Mouse (Mus musculus): ENCODE data around the gene Cdc14a. TPM values are rescaled to one million over a fixed set of nuclear protein-coding genes. Genes with fewer than 3 reads are reported as not detected.

The Cdc14a gene
- total and polyA plus RNA-seq, 3 experiments: 1.6 to 3.4 (median 2.8) TPM

DNA sequence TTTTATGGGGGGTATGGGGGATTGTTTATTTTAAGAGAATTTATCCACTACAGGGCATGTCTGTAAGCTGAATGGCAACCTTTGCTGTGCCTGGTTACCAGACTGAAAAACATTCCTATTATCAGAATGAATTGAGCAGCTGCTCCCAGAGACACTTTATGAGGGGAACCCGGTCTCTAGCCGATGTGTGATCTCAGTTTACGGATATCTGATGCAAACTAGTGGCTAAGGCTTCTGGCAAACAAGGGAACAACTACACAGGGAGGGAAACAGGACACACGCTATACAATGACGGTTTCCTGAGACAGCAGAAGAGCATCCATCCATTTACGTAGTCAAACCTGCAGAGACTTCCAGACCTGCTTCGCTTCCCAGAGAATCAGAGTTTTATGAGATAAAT is 25.9 kb downstream of the Cdc14a start:
- Histone ChIP-seq H3K79me2 (replicated peaks; ENCODE audit: control insufficient read depth, insufficient read depth, low read length) (no peaks in the 10 kb centered on the region), H3K4me1 (ENCODE audit: control insufficient read depth, insufficient read depth, low read length) (no peaks in the 10 kb centered on the region; the same call in 1 of the 2 replicates), H3K36me3 (ENCODE audit: control insufficient read depth, insufficient read depth, low read length) (no peaks in the 10 kb centered on the region), H3K4me3 (no peak overlapping the region), H3K27ac (no peak overlapping the region), H3K27me3 (ENCODE audit: control insufficient read depth, insufficient read depth, low read length) (no peaks in the 10 kb centered on the region), H3K9ac (ENCODE audit: low read depth, low read length) (no peak overlapping the region)
- no peak for DNase-seq
- WGBS: 79% methylated on average over 7 of the region's 7 CpGs
- intact Hi-C loops (cut with DNase I): no loop called here
- TF ChIP-seq EP300 (IDR thresholded peaks at IDR 0.05; ENCODE audit: insufficient read depth, low read depth, low read length) (no peak), POLR2A (IDR thresholded peaks at IDR 0.05; ENCODE audit: insufficient read depth, low read depth, low read length) (no peak), CTCF (IDR thresholded peaks at IDR 0.05) (no peak)

DNA sequence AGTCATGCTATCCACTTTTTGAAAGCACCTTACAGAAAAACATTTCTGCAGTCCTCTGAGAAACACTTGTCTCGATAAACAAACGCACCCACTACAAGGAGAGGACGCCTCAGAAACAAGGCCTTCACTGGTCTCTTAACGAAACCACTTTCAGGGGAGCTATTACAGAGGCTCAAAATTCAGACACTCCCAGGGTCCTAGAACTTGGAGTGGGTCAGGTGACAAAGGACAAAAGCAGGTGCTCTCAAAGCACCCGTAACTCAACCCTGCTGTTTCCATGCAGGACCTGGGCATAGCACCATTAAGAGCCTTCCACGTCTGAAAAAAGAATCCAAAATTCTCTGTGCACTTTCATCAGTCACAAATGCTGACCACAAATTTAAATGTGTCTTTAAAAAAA is 26.5 kb downstream of the Cdc14a start:
- H3K27ac ChIP-seq: no peak overlapping the region
- DNase-seq: no peak
- no peaks in the 10 kb centered on the region for H3K79me2 ChIP-seq (replicated peaks; ENCODE audit: control insufficient read depth, insufficient read depth, low read length)
- H3K4me3 ChIP-seq: no peak overlapping the region
- TF ChIP-seq EP300 (IDR thresholded peaks at IDR 0.05; ENCODE audit: insufficient read depth, low read depth, low read length): no peak
- no peak for TF ChIP-seq CTCF (IDR thresholded peaks at IDR 0.05)
- TF ChIP-seq POLR2A (IDR thresholded peaks at IDR 0.05; ENCODE audit: insufficient read depth, low read depth, low read length): no peak
- 97% methylated on average over 6 of the region's 6 CpGs for WGBS
- intact Hi-C loops (cut with DNase I): no loop called here
- H3K27me3 ChIP-seq (ENCODE audit: control insufficient read depth, insufficient read depth, low read length): no peaks in the 10 kb centered on the region
- no peak overlapping the region for H3K9ac ChIP-seq (ENCODE audit: low read depth, low read length)
- no peaks in the 10 kb centered on the region for H3K36me3 ChIP-seq (ENCODE audit: control insufficient read depth, insufficient read depth, low read length)
- H3K4me1 ChIP-seq (ENCODE audit: control insufficient read depth, insufficient read depth, low read length): no peaks in the 10 kb centered on the region; the same call in 1 of the 2 replicates

DNA sequence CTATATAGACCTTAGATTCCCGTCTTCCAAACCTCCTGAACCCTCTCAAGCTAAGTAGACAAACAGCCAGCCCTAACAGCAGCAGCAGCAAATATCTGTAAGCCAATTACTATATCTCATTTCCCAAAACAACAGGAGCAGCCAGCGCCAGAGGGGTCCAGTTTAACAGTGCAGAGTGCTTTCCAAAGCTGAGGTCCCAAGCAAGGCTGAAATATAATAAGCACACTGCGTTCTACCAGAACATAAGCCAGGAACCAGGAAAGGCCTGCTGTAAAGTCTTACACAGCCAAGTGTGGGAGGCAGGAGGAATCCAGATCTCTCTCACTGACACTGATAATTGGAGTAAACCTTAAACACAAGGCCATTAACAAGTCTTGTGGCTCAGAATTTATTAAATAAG is 27.3 kb downstream of the Cdc14a start:
- no peak overlapping the region for H3K9ac ChIP-seq (ENCODE audit: low read depth, low read length)
- H3K4me1 ChIP-seq (ENCODE audit: control insufficient read depth, insufficient read depth, low read length): no peaks in the 10 kb centered on the region; the same call in 1 of the 2 replicates
- H3K79me2 ChIP-seq (replicated peaks; ENCODE audit: control insufficient read depth, insufficient read depth, low read length): no peaks in the 10 kb centered on the region
- TF ChIP-seq POLR2A (IDR thresholded peaks at IDR 0.05; ENCODE audit: insufficient read depth, low read depth, low read length): no peak
- no peak for TF ChIP-seq CTCF (IDR thresholded peaks at IDR 0.05)
- TF ChIP-seq EP300 (IDR thresholded peaks at IDR 0.05; ENCODE audit: insufficient read depth, low read depth, low read length): no peak
- DNase-seq: no peak
- intact Hi-C loops (cut with DNase I): no loop called here
- no peaks in the 10 kb centered on the region for H3K27me3 ChIP-seq (ENCODE audit: control insufficient read depth, insufficient read depth, low read length)
- H3K27ac ChIP-seq: no peak overlapping the region
- H3K36me3 ChIP-seq (ENCODE audit: control insufficient read depth, insufficient read depth, low read length): no peaks in the 10 kb centered on the region
- H3K4me3 ChIP-seq: no peak overlapping the region
- WGBS: 75% methylated on average over 3 of the region's 3 CpGs

DNA sequence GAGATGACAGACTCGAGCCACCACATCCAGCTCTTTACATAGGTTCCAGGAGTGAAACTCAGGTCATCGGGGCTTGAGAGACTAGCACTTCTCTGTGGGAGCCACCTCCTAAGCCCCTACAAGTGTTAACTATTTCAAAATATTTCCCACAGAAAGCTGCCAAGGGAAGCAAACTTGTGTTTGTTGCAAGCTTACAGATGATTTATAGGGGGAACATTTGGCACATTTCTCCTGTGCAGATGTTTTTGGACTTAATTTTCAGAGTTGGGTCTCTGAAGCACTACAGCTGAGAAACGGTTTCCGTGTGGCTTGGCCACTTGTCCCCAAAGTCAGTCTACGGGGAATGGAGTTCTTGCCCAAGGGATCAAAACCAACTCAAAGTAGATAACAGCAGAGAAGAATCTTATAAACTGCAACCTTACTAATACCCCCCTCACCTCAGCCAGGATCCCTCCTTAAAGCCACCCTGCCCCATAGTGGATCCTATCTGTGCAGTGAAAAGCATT is 28.9 kb downstream of the Cdc14a start:
- intact Hi-C loops (cut with DNase I): no loop called here
- Histone ChIP-seq H3K79me2 (replicated peaks; ENCODE audit: control insufficient read depth, insufficient read depth, low read length) (no peaks in the 10 kb centered on the region), H3K36me3 (ENCODE audit: control insufficient read depth, insufficient read depth, low read length) (no peaks in the 10 kb centered on the region; the same call in 1 of the 2 replicates), H3K27me3 (ENCODE audit: control insufficient read depth, insufficient read depth, low read length) (no peaks in the 10 kb centered on the region), H3K4me1 (ENCODE audit: control insufficient read depth, insufficient read depth, low read length) (no peaks in the 10 kb centered on the region; the same call in 1 of the 2 replicates), H3K9ac (ENCODE audit: low read depth, low read length) (no peak overlapping the region), H3K4me3 (no peak overlapping the region), H3K27ac (no peak overlapping the region)
- DNase-seq: no peak
- 59% methylated on average over 5 of the region's 5 CpGs for WGBS
- TF ChIP-seq CTCF (IDR thresholded peaks at IDR 0.05) (no peak), POLR2A (IDR thresholded peaks at IDR 0.05; ENCODE audit: insufficient read depth, low read depth, low read length) (no peak), EP300 (IDR thresholded peaks at IDR 0.05; ENCODE audit: insufficient read depth, low read depth, low read length) (no peak)

DNA sequence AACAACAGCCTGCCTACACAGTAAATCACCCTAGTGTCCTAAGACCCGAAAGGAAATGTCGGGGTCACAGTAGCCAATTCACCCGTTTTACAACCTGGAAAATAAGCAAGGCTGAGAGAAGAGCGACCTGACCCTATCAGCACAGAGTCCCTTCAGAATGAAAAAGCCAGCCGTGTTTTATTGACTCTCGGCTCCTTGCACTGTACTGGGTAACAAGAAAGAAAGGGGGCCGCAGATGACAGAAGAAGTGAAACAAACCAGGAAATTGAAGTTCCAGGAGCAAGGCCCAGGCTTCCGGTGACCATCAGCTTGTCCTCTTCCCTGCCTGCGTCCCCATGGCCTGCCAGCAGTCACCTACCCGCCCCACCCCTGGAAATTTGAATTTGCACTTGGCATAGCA is 32.4 kb downstream of the Cdc14a start:
- WGBS: 60% methylated on average over 10 of the region's 10 CpGs
- DNase-seq: no peak
- Histone ChIP-seq H3K4me1 (ENCODE audit: control insufficient read depth, insufficient read depth, low read length) (peaks cover 2% of the 10 kb centered on the region), H3K27me3 (ENCODE audit: control insufficient read depth, insufficient read depth, low read length) (no peaks in the 10 kb centered on the region), H3K36me3 (ENCODE audit: control insufficient read depth, insufficient read depth, low read length) (no peaks in the 10 kb centered on the region; the same call in 1 of the 2 replicates), H3K9ac (ENCODE audit: low read depth, low read length) (no peak overlapping the region), H3K27ac (no peak overlapping the region), H3K4me3 (no peak overlapping the region), H3K79me2 (replicated peaks; ENCODE audit: control insufficient read depth, insufficient read depth, low read length) (no peaks in the 10 kb centered on the region)
- TF ChIP-seq POLR2A (IDR thresholded peaks at IDR 0.05; ENCODE audit: insufficient read depth, low read depth, low read length): no peak
- no peak for TF ChIP-seq EP300 (IDR thresholded peaks at IDR 0.05; ENCODE audit: insufficient read depth, low read depth, low read length)
- TF ChIP-seq CTCF (IDR thresholded peaks at IDR 0.05): no peak
- intact Hi-C loops (cut with DNase I): no loop called here

Data from heart, adult 2 months (tissue).